Mouse (Mus musculus) bone marrow, adult 2 months (tissue): ENCODE measurements around the gene Endov.

Experiments
- CTCF ChIP-seq: fragments of 200-500 bp; IDR thresholded peaks from 2 replicates; pipeline ENCODE4 v1.5.1; 2011; ENCODE audit warnings: low read length, control low read depth; ENCODE audit not compliant: control insufficient read depth, insufficient read depth
- POLR2A ChIP-seq: fragments of 200-500 bp; IDR thresholded peaks from 2 replicates; pipeline ENCODE4 v1.6.1; 2011; ENCODE audit warnings: low read depth, mild to moderate bottlenecking, control low read depth, low read length, borderline replicate concordance; ENCODE audit not compliant: control insufficient read depth

DNA sequence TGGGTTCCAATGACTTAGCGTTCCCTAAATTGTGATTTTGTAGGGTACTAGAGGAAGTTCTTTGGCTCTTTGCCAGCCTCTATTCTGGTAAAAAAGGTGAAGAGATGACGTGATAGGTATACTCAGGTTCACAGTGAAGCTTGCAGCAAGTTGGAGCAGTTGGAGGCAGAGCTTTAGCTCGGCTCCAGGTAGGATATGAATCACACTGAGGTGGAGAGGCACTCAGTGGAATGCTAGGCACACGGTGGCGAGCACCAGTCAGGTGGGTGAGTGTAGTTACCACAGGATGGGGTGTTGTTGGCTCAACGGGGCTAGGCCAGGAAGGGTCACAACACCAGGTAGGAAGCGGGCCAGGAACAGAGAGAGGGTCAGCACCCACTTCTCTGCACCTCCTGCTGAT lies 64.0 kb downstream of the Endov start:
- TF ChIP-seq CTCF (no peak), POLR2A (no peak)
